Mouse (Mus musculus) midbrain, embryonic 13.5 days (tissue): ENCODE measurements around the gene Poln. TPM values are rescaled to one million over a fixed set of nuclear protein-coding genes. Genes with fewer than 3 reads are reported as not detected.

Experiments
- ATAC-seq: fragments of 200-750 bp; cut with Nextera tagmentation; 2 replicates; pipeline ENCODE4 v1.8.0; 2017; ENCODE audit warnings: mild to moderate bottlenecking, moderate TSS enrichment, moderate library complexity
- H3K27ac ChIP-seq: fragments of 300-500 bp; sonication (generic); 2 replicates; pipeline ENCODE4 v1.5.1; 2015; ENCODE audit warnings: inconsistent platforms, mild to moderate bottlenecking, moderate library complexity
- H3K27me3 ChIP-seq: fragments of 300-500 bp; sonication (generic); 2 replicates; pipeline ENCODE4 v1.6.1; 2015; ENCODE audit warnings: mild to moderate bottlenecking, inconsistent platforms
- H3K36me3 ChIP-seq: fragments of 300-500 bp; sonication (generic); 2 replicates; pipeline ENCODE4 v1.6.1; 2015; ENCODE audit warnings: mild to moderate bottlenecking, inconsistent platforms
- H3K4me1 ChIP-seq: fragments of 300-500 bp; sonication (generic); replicated peaks from 2 replicates; pipeline ENCODE4 v1.6.1; 2015; ENCODE audit warnings: inconsistent platforms
- H3K4me2 ChIP-seq: fragments of 300-500 bp; sonication (generic); replicated peaks from 2 replicates; pipeline ENCODE4 v1.6.1; 2015; ENCODE audit warnings: moderate library complexity, mild to moderate bottlenecking, inconsistent platforms
- H3K4me3 ChIP-seq: fragments of 300-500 bp; sonication (generic); replicated peaks from 2 replicates; pipeline ENCODE4 v1.5.1; 2015; ENCODE audit warnings: mild to moderate bottlenecking, inconsistent platforms
- H3K9ac ChIP-seq: fragments of 300-500 bp; sonication (generic); replicated peaks from 2 replicates; pipeline ENCODE4 v1.6.1; 2015; ENCODE audit warnings: mild to moderate bottlenecking, inconsistent platforms
- H3K9me3 ChIP-seq: fragments of 300-500 bp; sonication (generic); 2 replicates; pipeline ENCODE4 v1.6.1; 2016; ENCODE audit warnings: mild to moderate bottlenecking, inconsistent platforms
- WGBS: fragments of 180-500 bp; shearing (Covaris S2); methylation state at CpG from one replicate; pipeline ENCODE4 v1.1.7; 2015; 5-methylcytosine and 5-hydroxymethylcytosine counted together
- polyA plus RNA-seq: library from polyadenylated mRNA; unstranded; fragments of >200 nt; fragmentation: Nextera tagmentation; extraction: Ambion mirVana; gene quantifications from 2 replicates; pipeline ENCODE4 v1.2.1, GENCODE M21; 2015

Poln gene
- polyA plus RNA-seq, 1 experiment from 2014 or later, result 0.89 TPM

DNA sequence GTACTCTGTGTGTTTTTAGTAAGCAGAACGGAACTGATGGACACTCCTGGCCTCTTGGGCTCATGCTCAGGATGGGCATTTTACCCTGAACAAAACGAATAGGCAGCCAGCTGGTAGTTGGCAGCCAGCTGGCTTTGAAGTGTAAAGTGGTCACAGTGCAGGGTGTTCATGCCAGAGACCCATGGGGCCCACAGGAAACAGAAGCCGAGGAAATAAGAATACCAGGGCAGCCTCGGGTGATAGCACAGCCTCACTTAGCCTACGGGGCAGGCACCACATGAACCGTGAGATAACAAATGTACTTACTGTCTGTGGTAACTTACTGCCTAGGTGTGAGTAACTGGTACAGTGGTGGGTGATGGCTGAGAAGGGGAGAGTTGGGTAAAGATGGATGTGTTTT lies 138.2 kb downstream of the Poln start:
- Histone ChIP-seq H3K36me3 (no peaks in the 10 kb centered on the region), H3K27me3 (no peaks in the 10 kb centered on the region), H3K9ac (no peak overlapping the region), H3K4me2 (no peak overlapping the region), H3K4me1 (peaks cover 5% of the 10 kb centered on the region; the same call in 1 of the 2 replicates), H3K27ac (no peak overlapping the region), H3K9me3 (no peaks in the 10 kb centered on the region), H3K4me3 (no peak overlapping the region)
- 71% methylated on average over 6 of the region's 6 CpGs for WGBS
- no peak for ATAC-seq

DNA sequence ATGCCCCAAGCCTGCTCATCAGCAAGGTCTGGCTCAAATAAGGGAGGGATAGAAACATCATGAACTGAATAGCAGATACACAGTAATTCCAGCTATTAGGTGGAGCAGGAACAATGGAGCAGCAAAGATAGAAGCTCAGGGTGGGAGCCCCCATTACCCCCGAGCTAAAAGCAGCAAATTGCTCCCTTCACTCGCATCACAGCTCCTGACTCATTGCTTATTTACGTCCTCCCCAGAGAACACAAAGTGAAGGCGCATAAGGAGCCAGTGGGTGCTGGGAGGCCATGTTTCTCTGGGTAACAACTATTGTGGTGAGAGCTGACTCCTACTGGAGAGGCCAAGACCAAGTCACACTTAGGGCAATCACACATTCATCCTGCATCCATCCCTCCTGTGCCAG lies 139.1 kb downstream of the Poln start:
- Histone ChIP-seq H3K27me3 (no peaks in the 10 kb centered on the region), H3K4me2 (no peak overlapping the region), H3K4me1 (peaks cover 5% of the 10 kb centered on the region; the same call in 1 of the 2 replicates), H3K27ac (no peak overlapping the region), H3K9me3 (no peaks in the 10 kb centered on the region), H3K4me3 (no peak overlapping the region), H3K9ac (no peak overlapping the region), H3K36me3 (no peaks in the 10 kb centered on the region)
- WGBS, result 78% methylated on average over 4 of the region's 4 CpGs
- no peak for ATAC-seq

DNA sequence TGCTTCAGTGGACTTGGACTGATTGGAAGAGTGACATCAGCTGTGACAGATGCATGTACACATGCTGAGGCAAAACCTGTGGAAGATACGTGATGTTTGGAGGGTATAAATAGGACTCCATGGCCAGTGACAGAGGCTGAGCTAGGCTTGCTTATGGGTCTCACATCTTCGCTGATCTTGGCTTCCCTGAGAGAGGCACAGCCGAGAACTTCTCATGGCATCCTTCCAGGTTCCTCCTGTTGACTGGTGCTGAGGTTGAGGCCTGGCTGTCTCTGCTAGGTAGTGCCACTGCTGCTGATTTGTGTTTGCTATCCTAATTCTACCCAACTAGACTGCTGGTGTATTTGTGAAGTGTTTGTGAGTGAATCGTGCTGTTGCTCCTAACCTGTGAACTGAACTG lies 150.3 kb downstream of the Poln start:
- 89% methylated on average over 4 of the region's 4 CpGs for WGBS
- H3K27me3 ChIP-seq, result no peaks in the 10 kb centered on the region

DNA sequence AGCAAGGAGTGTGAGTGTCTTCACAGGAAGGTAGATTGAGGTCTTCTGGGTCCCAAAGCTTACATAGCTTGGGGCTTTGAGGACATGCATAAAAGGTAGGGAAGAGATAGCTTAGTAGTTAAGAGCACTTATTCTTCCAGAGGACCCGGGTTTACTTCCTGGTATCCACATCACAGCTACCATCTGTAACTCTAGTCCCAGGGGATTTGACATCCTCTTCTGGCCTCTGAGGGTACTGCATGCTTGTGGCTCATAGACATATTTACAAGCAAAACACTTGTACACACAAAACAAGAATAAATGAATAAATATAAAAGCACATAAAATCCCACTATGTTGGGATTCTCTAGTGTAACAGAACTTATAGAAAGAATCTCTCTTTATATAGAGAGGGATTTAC lies 154.6 kb downstream of the Poln start:
- no peak for ATAC-seq
- Histone ChIP-seq H3K9me3 (no peaks in the 10 kb centered on the region), H3K27ac (no peak overlapping the region), H3K27me3 (no peaks in the 10 kb centered on the region), H3K36me3 (no peaks in the 10 kb centered on the region), H3K4me1 (no peaks in the 10 kb centered on the region), H3K4me3 (no peak overlapping the region), H3K9ac (no peak overlapping the region), H3K4me2 (no peak overlapping the region)
- 79% methylated on average over 1 of the region's 1 CpGs for WGBS

More for the DNA sequence above, 150.3 kb downstream of the Poln start:
- ATAC-seq, result no peak
- Histone ChIP-seq H3K27ac (no peak overlapping the region), H3K4me1 (no peaks in the 10 kb centered on the region), H3K9me3 (no peaks in the 10 kb centered on the region), H3K4me3 (no peak overlapping the region), H3K4me2 (no peak overlapping the region), H3K36me3 (no peaks in the 10 kb centered on the region), H3K9ac (no peak overlapping the region)

DNA sequence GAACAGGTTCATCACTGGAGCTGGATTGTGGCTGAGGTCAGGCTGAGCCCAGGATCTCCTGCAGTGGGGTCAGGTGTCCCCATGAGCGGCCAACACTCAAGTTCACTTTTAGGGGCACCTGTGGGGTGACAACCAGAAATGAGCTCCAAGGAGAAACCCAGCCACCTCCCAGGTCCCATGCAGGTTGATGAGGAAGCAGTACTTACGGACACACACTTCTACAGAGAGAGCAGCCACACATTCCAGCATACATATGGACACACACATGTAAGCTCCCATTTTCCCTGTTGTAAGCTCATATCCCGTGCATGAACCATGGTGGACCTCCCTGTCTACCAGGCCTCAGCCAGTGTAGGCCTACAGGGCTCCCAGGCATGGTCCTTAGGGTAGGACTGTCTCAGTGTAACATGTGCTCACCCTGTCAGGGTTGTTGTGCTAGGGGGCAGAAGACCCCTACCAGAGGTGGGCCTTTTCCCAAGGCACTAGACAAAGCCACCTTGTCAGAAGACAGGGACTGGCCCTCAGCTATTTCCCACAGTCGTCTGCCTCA lies 161.8 kb downstream of the Poln start:
- H3K4me1 ChIP-seq, result no peaks in the 10 kb centered on the region
- no peak for ATAC-seq
- no peaks in the 10 kb centered on the region for H3K9me3 ChIP-seq
- H3K4me2 ChIP-seq, result no peak overlapping the region
- WGBS, result 83% methylated on average over 4 of the region's 4 CpGs
- H3K27ac ChIP-seq, result no peak overlapping the region
- no peak overlapping the region for H3K4me3 ChIP-seq
- 0 out of 2 replicates have a peak, but pooled peaks cover 3% of the 10 kb centered on the region for H3K36me3 ChIP-seq
- H3K27me3 ChIP-seq, result no peaks in the 10 kb centered on the region
- H3K9ac ChIP-seq, result no peak overlapping the region

DNA sequence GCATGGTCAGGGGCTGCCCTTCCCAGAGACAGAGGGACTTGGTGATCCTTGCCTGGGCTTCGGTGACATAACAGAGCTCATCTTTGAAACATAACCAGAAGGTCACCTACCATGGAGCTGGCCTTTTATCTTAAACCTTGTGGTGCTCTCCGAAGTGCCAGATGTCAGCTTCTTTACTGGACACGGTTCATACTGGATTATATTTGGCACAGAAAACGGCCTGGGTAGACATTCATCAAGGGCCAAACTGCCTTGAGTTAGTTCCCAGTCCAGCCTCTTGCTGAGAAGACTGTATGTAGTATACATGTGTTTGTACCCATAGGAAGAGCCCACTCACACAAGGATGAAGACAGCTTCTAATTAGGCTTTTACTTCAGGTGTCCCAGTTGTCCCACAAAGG lies 162.4 kb downstream of the Poln start:
- peaks cover 10% of the 10 kb centered on the region for H3K36me3 ChIP-seq
- no peak overlapping the region for H3K4me3 ChIP-seq
- no peaks in the 10 kb centered on the region for H3K9me3 ChIP-seq
- H3K4me1 ChIP-seq, result no peaks in the 10 kb centered on the region
- no peak overlapping the region for H3K9ac ChIP-seq
- no peak overlapping the region for H3K4me2 ChIP-seq
- H3K27ac ChIP-seq, result no peak overlapping the region
- ATAC-seq, result no peak
- 89% methylated on average over 4 of the region's 4 CpGs for WGBS
- H3K27me3 ChIP-seq, result no peaks in the 10 kb centered on the region

DNA sequence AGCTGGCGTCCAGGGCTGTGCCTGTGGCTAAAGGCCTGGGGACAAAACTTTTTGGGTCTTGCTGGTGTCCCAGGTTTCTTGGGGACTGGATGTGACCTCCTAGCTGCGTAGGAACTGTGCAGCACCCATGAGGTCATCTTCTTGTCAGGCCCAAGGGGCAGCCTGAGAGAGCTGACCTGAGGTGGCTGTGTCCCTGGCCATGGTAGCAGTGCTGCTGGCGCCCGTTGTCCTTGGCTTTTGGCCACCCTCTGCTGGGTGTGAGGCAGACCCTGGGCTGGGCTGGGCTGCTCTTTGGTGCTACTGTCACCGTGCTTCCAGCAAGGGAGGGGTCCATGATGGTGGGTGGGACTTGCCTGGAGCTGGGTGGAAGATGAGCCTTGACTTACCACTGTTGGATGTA lies 164.6 kb downstream of the Poln start:
- Histone ChIP-seq H3K36me3 (peaks cover 31% of the 10 kb centered on the region), H3K4me1 (peaks cover 4% of the 10 kb centered on the region), H3K27me3 (no peaks in the 10 kb centered on the region), H3K4me3 (no peak overlapping the region), H3K9me3 (no peaks in the 10 kb centered on the region), H3K27ac (no peak overlapping the region), H3K9ac (no peak overlapping the region), H3K4me2 (no peak overlapping the region)
- no peak for ATAC-seq
- WGBS, result 84% methylated on average over 5 of the region's 5 CpGs

DNA sequence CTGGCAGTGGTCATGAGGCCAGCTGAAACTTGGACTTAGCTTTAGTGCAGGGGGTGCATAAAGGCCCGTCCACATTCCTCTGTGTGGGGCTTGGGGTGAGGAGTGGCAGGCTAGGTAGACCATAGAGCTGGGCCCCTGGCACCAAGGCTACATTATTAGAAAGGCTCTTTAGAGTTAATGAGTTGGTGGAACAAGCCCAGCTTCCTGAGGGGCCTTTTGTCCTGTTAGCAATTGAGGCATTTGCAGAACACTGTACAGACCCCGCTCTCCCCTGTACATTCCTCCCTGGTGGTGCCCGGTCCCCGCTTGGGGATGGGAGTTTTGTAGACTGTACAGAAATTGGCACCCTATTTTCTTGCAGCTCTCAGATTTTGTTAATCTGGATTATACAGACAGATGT lies 166.6 kb downstream of the Poln start:
- Histone ChIP-seq H3K27me3 (no peaks in the 10 kb centered on the region), H3K4me2 (no peak overlapping the region), H3K9me3 (no peaks in the 10 kb centered on the region), H3K9ac (no peak overlapping the region), H3K36me3 (peaks cover 32% of the 10 kb centered on the region), H3K4me1 (peaks cover 24% of the 10 kb centered on the region), H3K27ac (no peak overlapping the region), H3K4me3 (no peak overlapping the region)
- WGBS, result 86% methylated on average over 4 of the region's 4 CpGs
- no peak for ATAC-seq

DNA sequence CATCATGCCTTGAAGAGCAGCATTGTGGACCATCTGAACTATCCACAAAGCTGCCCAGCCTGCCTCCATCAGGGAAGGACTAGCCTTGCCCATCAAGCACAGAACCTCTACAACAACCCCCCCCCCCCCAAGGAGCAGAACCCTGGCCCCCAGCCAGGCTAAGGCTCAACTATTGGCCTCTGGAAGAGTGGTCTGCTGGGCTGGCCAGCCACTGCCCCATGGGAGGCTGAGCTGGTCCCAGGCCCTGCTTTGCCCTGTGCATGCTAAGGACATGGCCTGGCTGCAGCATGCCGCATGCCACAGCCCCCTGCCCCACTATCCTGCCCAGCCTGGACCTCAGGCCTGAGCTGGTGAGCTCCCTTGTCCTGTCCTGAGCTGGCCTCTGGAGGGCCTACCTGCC lies 167.8 kb downstream of the Poln start:
- Histone ChIP-seq H3K9ac (no peak overlapping the region), H3K36me3 (peaks cover 32% of the 10 kb centered on the region), H3K4me2 (no peak overlapping the region), H3K9me3 (no peaks in the 10 kb centered on the region), H3K27ac (no peak overlapping the region), H3K4me3 (no peak overlapping the region), H3K27me3 (no peaks in the 10 kb centered on the region), H3K4me1 (peaks cover 28% of the 10 kb centered on the region)
- WGBS, result 100% methylated on average over 1 of the region's 1 CpGs
- ATAC-seq, result no peak

DNA sequence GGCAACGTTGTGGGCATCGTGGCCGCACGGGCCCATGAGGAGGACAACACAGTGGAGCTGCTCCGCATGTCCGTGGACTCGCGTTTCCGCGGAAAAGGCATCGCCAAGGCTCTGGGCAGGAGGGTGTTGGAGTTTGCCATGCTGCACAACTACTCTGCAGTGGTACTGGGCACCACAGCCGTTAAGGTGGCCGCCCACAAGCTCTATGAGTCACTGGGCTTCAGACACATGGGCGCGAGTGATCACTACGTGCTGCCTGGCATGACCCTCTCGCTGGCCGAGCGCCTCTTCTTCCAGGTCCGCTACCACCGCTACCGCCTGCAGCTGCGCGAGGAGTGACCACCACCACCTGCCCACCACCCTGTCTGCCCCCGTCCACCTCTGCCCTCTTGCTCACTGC lies 168.4 kb downstream of the Poln start:
- no peak overlapping the region for H3K27ac ChIP-seq
- no peaks in the 10 kb centered on the region for H3K9me3 ChIP-seq
- peaks cover 28% of the 10 kb centered on the region for H3K4me1 ChIP-seq
- peaks cover 32% of the 10 kb centered on the region for H3K36me3 ChIP-seq
- no peaks in the 10 kb centered on the region for H3K27me3 ChIP-seq
- no peak overlapping the region for H3K4me3 ChIP-seq
- H3K4me2 ChIP-seq, result no peak overlapping the region
- ATAC-seq, result no peak
- H3K9ac ChIP-seq, result no peak overlapping the region
- 98% methylated on average over 25 of the region's 25 CpGs for WGBS

DNA sequence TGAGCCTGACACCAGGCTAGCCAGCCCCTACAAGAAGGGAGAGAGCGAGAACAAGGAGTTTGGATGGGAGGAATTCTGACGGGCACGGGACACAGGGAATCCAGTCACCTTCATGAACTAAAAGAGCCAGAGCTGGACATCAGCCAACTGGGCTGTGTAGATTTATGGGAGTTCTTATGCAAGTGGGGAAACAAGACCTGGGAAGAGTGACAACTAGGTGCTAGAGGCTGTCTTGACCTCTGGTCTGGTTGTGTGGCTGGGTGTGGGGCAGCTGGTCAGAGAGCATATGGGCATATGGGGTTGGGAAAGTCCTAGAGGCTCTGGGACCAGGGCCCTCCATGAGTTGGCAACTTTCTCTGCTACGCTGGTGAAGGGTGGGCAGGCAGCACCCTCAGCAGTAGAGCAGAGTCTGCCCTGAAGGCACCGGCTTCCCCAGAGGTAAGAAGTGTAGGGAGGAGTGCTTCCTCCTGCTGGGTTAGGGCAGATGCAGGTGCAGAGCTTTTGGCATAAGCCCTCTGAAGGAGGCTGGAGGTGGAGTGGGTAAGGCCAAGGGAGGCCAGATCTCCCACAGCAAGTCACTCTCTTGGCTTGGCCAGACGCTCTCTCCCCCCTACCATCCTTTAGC lies 169.7 kb downstream of the Poln start:
- Histone ChIP-seq H3K27ac (no peak overlapping the region), H3K4me1 (peaks cover 37% of the 10 kb centered on the region), H3K36me3 (peaks cover 32% of the 10 kb centered on the region), H3K27me3 (no peaks in the 10 kb centered on the region), H3K4me2 (peak overlapping the region; percentile 85), H3K9ac (no peak overlapping the region), H3K9me3 (no peaks in the 10 kb centered on the region), H3K4me3 (0 out of 2 replicates have a peak overlapping the region, but pooled peaks have one; percentile 90)
- WGBS, result 84% methylated on average over 6 of the region's 6 CpGs
- no peak for ATAC-seq

DNA sequence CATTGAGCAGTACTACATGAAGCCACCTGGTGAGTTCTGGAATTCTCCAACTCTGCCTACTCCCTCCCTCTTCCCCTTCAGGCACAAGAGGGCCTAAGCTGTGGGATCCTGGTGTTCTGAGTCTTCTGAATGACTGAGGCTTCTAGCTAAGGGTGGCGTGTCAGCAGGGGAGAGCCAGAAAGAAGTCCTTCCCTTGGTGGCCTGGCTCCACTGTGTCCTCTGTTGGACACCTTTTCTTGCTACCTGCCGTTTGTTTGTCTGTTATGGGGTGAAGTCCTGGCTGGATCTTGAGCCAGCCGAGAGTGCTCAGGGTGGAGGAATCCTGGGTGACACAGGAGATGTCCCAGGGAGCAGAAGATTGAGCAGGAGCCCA lies 170.8 kb downstream of the Poln start:
- Histone ChIP-seq H3K4me2 (peak overlapping the region; percentile 85), H3K36me3 (peaks cover 29% of the 10 kb centered on the region), H3K9ac (peak overlapping the region; percentile 90), H3K27ac (no peak overlapping the region), H3K4me1 (peaks cover 41% of the 10 kb centered on the region), H3K27me3 (0 out of 2 replicates have a peak, but pooled peaks cover 6% of the 10 kb centered on the region), H3K4me3 (peak overlapping the region; percentile 90), H3K9me3 (no peaks in the 10 kb centered on the region)
- WGBS, result 90% methylated on average over 3 of the region's 3 CpGs
- ATAC-seq, result no peak
